Mouse (Mus musculus): ENCODE data around the gene Kifc5b.
"Not testable (repeated sequence)": the region's sequence is repeated elsewhere in the genome, so short reads cannot be mapped to it uniquely, and the experiment has no call there.

Kifc5b gene

GRCm38 (mm10) chr17:26916711-26917482 is at the start of gene Kifc5b:
Kifc5b (plus strand) TSS chr17:26917091.
- in situ Hi-C loops (cut with MboI), result no loop called here

- in situ Hi-C loops (cut with MboI), result no loop called here
Observed at GRCm38 (mm10) chr17:26868756-26869155, 48.1 kb upstream of the Kifc5b start.

GRCm38 (mm10) chr17:26872870-26873269 is 44.0 kb upstream of the Kifc5b start:
- in situ Hi-C loops (cut with MboI), result no loop called here

- in situ Hi-C loops (cut with MboI), result no loop called here
Observed at GRCm38 (mm10) chr17:26873502-26873901, 43.4 kb upstream of the Kifc5b start.

GRCm38 (mm10) chr17:26874542-26874941 is 42.3 kb upstream of the Kifc5b start:
- in situ Hi-C loops (cut with MboI), result no loop called here

GRCm38 (mm10) chr17:26877927-26878326 is 39.0 kb upstream of the Kifc5b start:
- in situ Hi-C loops (cut with MboI), result no loop called here

- in situ Hi-C loops (cut with MboI), result no loop called here
Observed at GRCm38 (mm10) chr17:26879235-26879634, 37.7 kb upstream of the Kifc5b start.

- in situ Hi-C loops (cut with MboI), result no loop called here
Observed at GRCm38 (mm10) chr17:26882706-26883105, 34.2 kb upstream of the Kifc5b start.

GRCm38 (mm10) chr17:26883585-26883984 is 33.3 kb upstream of the Kifc5b start:
- in situ Hi-C loops (cut with MboI), result no loop called here

GRCm38 (mm10) chr17:26884995-26885926 is 31.6 kb upstream of the Kifc5b start:
- in situ Hi-C loops (cut with MboI), result loop anchor here (5.0 kb wide), 2 partner anchors 88 to 228 kb away; no protein-coding TSS in a partner anchor

GRCm38 (mm10) chr17:26886047-26886749 is 30.7 kb upstream of the Kifc5b start:
- in situ Hi-C loops (cut with MboI), result loop anchor here (5.0 kb wide), 2 partner anchors 89 to 229 kb away; no protein-coding TSS in a partner anchor

GRCm38 (mm10) chr17:26887926-26888325 is 29.0 kb upstream of the Kifc5b start:
- in situ Hi-C loops (cut with MboI), result loop anchor here (5.0 kb wide), 2 partner anchors 91 to 231 kb away; no protein-coding TSS in a partner anchor

GRCm38 (mm10) chr17:26892635-26893375 is 24.1 kb upstream of the Kifc5b start:
- in situ Hi-C loops (cut with MboI), result no loop called here

GRCm38 (mm10) chr17:26893492-26893891 is 23.4 kb upstream of the Kifc5b start:
- in situ Hi-C loops (cut with MboI), result no loop called here

- in situ Hi-C loops (cut with MboI), result no loop called here
Observed at GRCm38 (mm10) chr17:26894342-26894741, 22.5 kb upstream of the Kifc5b start.

- in situ Hi-C loops (cut with MboI), result no loop called here
Observed at GRCm38 (mm10) chr17:26895578-26895977, 21.3 kb upstream of the Kifc5b start.

GRCm38 (mm10) chr17:26900916-26901315 is 16.0 kb upstream of the Kifc5b start:
- in situ Hi-C loops (cut with MboI), result no loop called here

- in situ Hi-C loops (cut with MboI), result no loop called here
Observed at GRCm38 (mm10) chr17:26904320-26904719, 12.6 kb upstream of the Kifc5b start.

- in situ Hi-C loops (cut with MboI), result not testable (repeated sequence)
Observed at GRCm38 (mm10) chr17:26907506-26907905, 9.4 kb upstream of the Kifc5b start.

GRCm38 (mm10) chr17:26915248-26915647 is 1.6 kb upstream of the Kifc5b start:
- in situ Hi-C loops (cut with MboI), result no loop called here

GRCm38 (mm10) chr17:26917560-26917959 is 669 bp downstream of the Kifc5b start:
- in situ Hi-C loops (cut with MboI), result not testable (repeated sequence)

All from mature B cell (primary cell).